Mouse (Mus musculus) forebrain, embryonic 10.5 days (tissue): ENCODE results near the gene Xpnpep1. TPM values are rescaled to one million over a fixed set of nuclear protein-coding genes. Genes with fewer than 3 reads are reported as not detected.

Experiments used
- DNase-seq: peaks from one replicate; pipeline ENCODE4 v3.0.0-alpha.2; 2017; ENCODE audit warnings: low spot score; ENCODE audit errors: extremely low spot score
- H3K27ac ChIP-seq: fragments of 300-500 bp; sonication (generic); 2 replicates; pipeline ENCODE4 v1.5.1; 2016; ENCODE audit warnings: mild to moderate bottlenecking
- H3K27me3 ChIP-seq: fragments of 300-500 bp; sonication (generic); 2 replicates; pipeline ENCODE4 v1.6.1; 2016; ENCODE audit warnings: mild to moderate bottlenecking; ENCODE audit not compliant: poor library complexity, severe bottlenecking
- H3K36me3 ChIP-seq: fragments of 300-500 bp; sonication (generic); replicated peaks from 2 replicates; pipeline ENCODE4 v1.6.1; 2016; ENCODE audit warnings: mild to moderate bottlenecking, moderate library complexity
- H3K4me1 ChIP-seq: fragments of 300-500 bp; sonication (generic); 2 replicates; pipeline ENCODE4 v1.6.1; 2016
- H3K4me3 ChIP-seq: fragments of 300-500 bp; sonication (generic); 2 replicates; pipeline ENCODE4 v1.5.1; 2016; ENCODE audit warnings: mild to moderate bottlenecking, moderate library complexity
- H3K9me3 ChIP-seq: fragments of 300-500 bp; sonication (generic); 2 replicates; pipeline ENCODE4 v1.6.1; 2016; ENCODE audit warnings: mild to moderate bottlenecking, moderate library complexity
- WGBS: fragments of 180-500 bp; shearing (Covaris S2); methylation state at CpG from one replicate; pipeline ENCODE4 v1.1.7; 2016; 5-methylcytosine and 5-hydroxymethylcytosine counted together
- polyA plus RNA-seq: library from polyadenylated mRNA; unstranded; fragments of >200 nt; fragmentation: Nextera tagmentation; extraction: Ambion mirVana; gene quantifications from 2 replicates; pipeline ENCODE4 v1.2.1, GENCODE M21; 2016

Xpnpep1 gene
- polyA plus RNA-seq, 1 experiment from 2014 or later: 156 TPM

DNA sequence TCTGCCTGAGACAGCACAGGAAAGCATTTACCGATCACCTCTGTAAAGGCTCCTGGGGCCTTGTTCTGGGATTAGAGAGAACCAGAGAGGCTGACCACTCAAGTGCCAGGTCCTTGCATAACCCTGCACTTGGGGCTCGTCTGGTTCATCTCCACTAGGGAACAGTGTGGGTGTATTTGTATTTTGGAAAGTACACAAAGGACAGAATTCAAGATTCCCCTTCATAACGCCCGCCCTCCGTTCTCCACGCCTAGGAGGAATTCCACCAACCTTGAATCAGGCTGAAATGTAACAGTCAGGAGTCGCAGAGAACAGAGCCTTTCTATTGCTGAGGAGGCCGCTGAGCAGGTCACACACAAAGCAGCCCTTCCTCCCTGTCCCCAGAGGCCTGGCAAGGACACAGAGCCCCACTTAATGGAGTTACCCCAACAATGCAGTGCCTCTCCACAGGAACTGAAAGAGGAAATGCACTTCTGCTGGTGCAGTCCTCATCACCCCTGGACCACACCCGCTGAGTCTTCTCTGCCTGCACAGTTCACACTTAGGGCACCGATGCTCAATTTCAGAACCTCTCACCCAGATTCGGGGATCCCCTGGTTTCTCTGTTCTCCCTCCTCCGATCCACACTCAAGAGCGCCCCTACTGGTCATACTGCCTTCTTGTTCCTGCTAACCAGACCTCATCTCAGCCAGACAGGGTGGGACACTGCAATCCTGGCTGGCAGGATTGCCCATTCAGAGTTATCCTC, 20.1 kb downstream of the Xpnpep1 start:
- Histone ChIP-seq H3K27me3 (no peaks in the 10 kb centered on the region), H3K9me3 (no peaks in the 10 kb centered on the region), H3K4me1 (peaks cover 15% of the 10 kb centered on the region), H3K4me3 (no peak overlapping the region), H3K27ac (no peak overlapping the region), H3K36me3 (peaks cover 63% of the 10 kb centered on the region)
- no peak for DNase-seq
- 75% methylated on average over 13 of the region's 13 CpGs for WGBS

DNA sequence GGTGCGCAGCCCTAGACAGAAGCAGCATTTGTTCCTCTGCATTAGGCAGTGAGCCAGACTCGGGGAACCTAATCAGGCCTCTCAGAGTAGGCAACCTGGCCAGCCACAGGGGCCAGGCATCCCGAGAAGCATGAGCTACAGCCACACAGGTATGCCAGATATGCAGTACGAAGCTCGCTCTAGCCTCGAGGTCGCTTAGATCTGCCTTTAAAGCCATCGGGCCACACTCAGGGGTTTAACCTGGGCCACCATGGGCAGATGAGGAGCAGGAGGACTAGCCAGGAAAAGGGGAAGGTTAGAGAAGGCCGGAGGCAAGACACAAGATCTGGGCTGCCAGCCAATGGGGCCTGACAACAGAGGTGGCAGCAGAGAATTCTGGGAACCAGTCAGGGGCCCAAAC, 22.1 kb downstream of the Xpnpep1 start:
- no peak for DNase-seq
- Histone ChIP-seq H3K27me3 (no peaks in the 10 kb centered on the region), H3K9me3 (no peaks in the 10 kb centered on the region), H3K27ac (peak overlapping the region; percentile 27; the same call in 1 of the 2 replicates), H3K4me3 (no peak overlapping the region), H3K4me1 (peaks cover 19% of the 10 kb centered on the region), H3K36me3 (peaks cover 59% of the 10 kb centered on the region)
- 92% methylated on average over 9 of the region's 9 CpGs for WGBS

DNA sequence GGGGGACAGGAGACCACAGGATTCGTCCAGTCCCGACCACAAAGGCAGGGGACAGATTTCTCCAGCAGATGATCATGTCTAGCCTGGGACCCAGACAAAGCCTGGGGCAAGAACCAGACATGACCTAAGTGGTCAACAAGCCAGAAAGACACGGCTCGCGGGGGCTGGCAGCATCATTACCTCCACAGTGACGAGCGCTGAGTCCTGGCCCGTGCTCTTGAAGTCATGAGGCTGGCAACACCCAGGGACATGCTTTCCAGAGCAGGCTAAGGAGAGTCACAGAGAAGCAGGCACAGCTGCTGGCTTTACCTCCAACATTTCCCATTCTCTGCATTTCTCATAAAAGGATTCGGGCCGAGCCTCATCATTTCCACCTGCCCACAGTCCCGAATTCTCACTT, 22.8 kb downstream of the Xpnpep1 start:
- Histone ChIP-seq H3K36me3 (peaks cover 59% of the 10 kb centered on the region), H3K4me3 (no peak overlapping the region), H3K27me3 (no peaks in the 10 kb centered on the region), H3K4me1 (peaks cover 19% of the 10 kb centered on the region), H3K27ac (no peak overlapping the region), H3K9me3 (no peaks in the 10 kb centered on the region)
- WGBS: 93% methylated on average over 11 of the region's 11 CpGs
- DNase-seq: no peak

DNA sequence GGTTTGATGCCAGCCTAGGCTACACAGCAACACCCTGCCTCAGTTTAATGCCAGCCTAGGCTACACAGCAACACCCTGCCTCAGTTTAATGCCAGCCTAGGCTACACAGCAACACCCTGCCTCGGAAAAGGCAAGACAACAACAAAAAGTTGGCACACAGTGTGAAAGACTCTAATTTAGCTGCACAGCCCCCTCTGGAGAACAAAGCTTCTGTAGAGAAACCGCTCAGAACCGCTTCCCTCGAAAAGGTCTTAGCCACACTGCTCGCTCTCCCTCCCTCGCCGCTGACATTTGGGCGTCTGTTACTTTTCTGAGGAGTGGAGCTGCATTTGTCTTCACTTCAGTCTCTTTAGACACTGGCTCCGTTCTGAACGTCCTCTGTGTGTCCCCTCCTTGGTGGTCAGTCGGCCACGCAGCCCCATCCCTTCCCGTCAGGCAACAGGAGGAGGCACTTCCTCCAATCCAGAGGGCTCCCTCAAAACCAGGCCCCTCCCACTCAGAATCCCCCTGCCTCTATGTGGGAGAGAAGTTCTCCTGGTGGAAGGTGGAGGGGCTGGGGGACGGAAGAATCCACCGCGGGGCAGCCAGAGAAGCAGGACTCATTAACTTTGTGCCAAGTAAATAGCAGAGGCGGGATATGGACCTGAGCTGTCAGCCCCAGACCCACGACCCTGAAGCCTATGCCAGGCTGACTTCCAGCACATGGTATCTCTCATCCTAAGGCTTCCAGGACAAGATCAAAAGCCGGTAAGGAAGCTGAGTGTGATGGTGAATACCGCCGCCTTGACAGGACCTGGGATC, 24.9 kb downstream of the Xpnpep1 start:
- Histone ChIP-seq H3K27me3 (no peaks in the 10 kb centered on the region), H3K9me3 (no peaks in the 10 kb centered on the region), H3K4me3 (no peak overlapping the region), H3K36me3 (peaks cover 72% of the 10 kb centered on the region), H3K27ac (peak overlapping the region; percentile 65), H3K4me1 (peaks cover 18% of the 10 kb centered on the region)
- no peak for DNase-seq
- WGBS: 71% methylated on average over 21 of the region's 21 CpGs

DNA sequence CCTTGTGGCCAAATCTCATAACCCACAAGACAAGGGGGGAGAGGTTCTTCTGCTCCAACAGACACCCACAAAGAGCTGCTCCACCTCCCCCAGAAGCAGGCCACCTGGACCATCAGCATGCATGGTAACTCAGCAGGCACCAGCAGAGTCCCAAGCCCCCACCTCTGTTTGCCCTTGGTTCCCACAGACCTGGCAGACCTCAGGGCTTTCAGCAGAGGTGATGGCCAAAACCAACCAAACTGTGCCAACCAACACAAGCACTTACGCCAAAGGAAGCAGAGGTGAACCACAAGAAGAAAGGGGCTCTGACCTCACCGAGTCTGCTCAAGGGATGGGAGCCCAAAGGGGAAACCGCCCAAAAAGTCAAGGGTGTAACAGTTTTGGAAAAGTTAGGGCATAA, 26.3 kb downstream of the Xpnpep1 start:
- no peak overlapping the region for H3K27ac ChIP-seq
- 90% methylated on average over 3 of the region's 3 CpGs for WGBS
- H3K36me3 ChIP-seq: peaks cover 78% of the 10 kb centered on the region
- no peak for DNase-seq
- H3K4me1 ChIP-seq: peaks cover 15% of the 10 kb centered on the region
- no peak overlapping the region for H3K4me3 ChIP-seq
- no peaks in the 10 kb centered on the region for H3K9me3 ChIP-seq
- no peaks in the 10 kb centered on the region for H3K27me3 ChIP-seq

DNA sequence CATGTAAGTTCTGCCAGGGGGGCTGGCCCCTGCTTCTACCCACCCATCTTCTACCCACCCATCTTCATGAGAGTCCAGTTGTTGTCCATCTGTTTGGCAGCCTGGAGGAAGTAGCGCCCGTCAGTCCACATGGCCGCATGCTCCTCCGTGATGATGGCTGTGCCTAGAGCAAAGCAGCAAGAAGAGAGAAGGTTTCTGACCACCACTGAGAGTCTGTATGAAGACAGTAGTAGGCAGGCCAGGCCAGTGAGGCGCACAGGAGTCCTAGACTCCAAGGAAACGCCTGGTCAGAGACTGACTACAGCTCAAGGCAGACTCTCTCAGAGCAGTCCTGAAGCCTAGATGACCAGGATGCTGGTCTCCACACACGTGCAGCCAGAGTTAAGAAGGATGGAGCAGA, 26.7 kb downstream of the Xpnpep1 start:
- Histone ChIP-seq H3K27me3 (no peaks in the 10 kb centered on the region), H3K27ac (no peak overlapping the region), H3K36me3 (peaks cover 78% of the 10 kb centered on the region), H3K9me3 (no peaks in the 10 kb centered on the region), H3K4me1 (peaks cover 19% of the 10 kb centered on the region), H3K4me3 (no peak overlapping the region)
- DNase-seq: no peak
- 92% methylated on average over 7 of the region's 7 CpGs for WGBS

DNA sequence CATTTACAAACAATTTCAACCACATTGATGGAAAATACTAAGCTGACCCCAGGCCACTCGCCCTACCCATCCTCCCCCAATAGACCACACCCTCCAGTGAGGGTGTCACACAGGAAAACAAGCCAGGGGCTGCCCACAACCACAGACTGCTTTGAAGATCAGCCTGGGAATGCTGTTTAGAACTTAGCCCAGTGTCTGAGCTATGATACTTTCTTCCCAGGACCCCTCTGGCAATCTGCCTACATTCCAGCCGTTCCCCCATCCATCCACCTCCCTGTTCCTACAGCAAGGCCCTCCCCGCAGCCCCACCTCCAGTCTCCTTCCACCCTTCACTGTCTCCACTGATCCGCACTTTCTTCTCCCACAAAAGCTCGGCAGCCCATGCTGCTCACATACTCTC, 29.1 kb downstream of the Xpnpep1 start:
- peaks cover 91% of the 10 kb centered on the region for H3K36me3 ChIP-seq
- DNase-seq: no peak
- H3K9me3 ChIP-seq: no peaks in the 10 kb centered on the region
- WGBS: 91% methylated on average over 5 of the region's 5 CpGs
- H3K4me3 ChIP-seq: no peak overlapping the region
- no peaks in the 10 kb centered on the region for H3K27me3 ChIP-seq
- 0 out of 2 replicates have a peak overlapping the region, but pooled peaks have one; percentile 35 for H3K27ac ChIP-seq
- H3K4me1 ChIP-seq: peaks cover 23% of the 10 kb centered on the region

DNA sequence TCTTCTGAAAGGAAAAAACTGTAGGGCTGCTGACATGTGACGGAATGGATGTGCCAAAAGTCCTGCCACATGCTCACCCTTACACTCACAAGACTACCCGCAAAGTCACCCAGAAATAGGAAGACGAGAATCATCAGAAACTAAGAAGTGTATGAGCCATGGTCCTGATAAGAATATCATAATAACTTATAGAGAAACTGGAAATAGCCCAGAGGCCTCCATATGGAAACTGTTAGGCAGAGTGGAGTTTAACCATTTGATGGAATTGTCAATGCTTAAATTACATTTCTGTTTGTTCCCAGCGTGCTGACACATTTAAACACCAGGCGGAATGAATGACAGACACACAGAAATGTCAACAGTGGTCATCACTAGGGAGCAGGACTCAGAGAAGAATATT, 31.1 kb downstream of the Xpnpep1 start:
- DNase-seq: no peak
- Histone ChIP-seq H3K4me1 (peaks cover 11% of the 10 kb centered on the region), H3K4me3 (no peak overlapping the region), H3K27ac (peak overlapping the region; percentile 45; the same call in 1 of the 2 replicates), H3K36me3 (peaks cover 97% of the 10 kb centered on the region), H3K27me3 (no peaks in the 10 kb centered on the region), H3K9me3 (no peaks in the 10 kb centered on the region)
- WGBS: 83% methylated on average over 5 of the region's 5 CpGs

DNA sequence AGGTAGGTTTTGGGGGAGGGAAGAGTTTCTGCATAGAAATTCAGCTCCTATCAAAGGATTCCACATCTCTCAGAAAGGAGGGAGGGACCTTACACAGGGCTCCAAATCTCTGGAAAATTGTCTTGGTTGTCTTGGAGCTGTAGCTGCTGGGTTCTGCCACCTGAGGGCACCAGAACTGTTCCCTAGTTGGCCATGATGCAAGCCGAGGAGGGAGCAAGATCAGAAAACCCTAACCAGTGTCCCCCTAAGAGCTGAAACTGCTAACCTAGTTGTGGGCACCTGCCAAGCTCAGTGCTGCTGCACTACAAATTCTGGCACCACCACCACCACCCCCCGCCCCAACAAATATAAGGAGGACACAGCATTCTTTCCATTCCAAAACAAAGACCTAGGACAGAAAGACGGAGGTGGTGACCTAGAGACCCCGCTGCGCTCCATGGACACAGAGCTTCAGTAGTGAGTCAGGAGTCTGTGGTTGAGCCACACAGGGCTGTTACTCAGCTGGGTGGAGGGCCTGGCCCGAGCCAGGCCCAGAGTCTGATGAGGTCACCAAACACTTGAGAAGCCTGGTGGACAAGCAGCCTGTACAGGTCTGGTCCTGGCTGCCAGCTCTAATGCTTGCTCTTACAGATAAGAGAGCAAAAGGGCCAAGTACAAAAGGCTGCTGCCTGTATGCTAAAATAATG, 31.9 kb downstream of the Xpnpep1 start:
- H3K4me1 ChIP-seq: peaks cover 11% of the 10 kb centered on the region
- WGBS: 63% methylated on average over 6 of the region's 6 CpGs
- no peak overlapping the region for H3K4me3 ChIP-seq
- peaks cover 97% of the 10 kb centered on the region for H3K36me3 ChIP-seq
- peak; percentile 43 for DNase-seq
- no peaks in the 10 kb centered on the region for H3K9me3 ChIP-seq
- H3K27me3 ChIP-seq: no peaks in the 10 kb centered on the region
- peak overlapping the region; percentile 45; the same call in 1 of the 2 replicates for H3K27ac ChIP-seq

DNA sequence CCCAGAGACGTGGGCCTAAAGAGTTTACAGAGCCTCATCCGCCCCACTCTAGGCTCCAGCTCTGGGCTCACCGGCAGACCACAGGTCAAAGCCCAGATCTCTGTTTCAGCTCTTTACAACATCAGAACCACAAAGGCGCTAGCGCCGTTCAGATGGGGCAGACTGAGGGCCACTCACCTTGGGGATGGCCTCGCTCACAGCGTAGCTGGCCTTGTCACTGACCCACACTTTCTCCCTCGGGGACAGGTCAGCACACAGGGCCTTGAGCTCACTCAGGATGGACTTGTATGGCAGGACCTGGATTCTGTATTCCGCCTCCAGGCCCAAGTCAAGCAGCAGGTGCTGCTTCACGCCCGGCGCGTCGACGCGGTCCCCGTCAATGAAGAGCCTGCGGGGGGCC, 34.0 kb downstream of the Xpnpep1 start:
- no peak for DNase-seq
- 97% methylated on average over 19 of the region's 19 CpGs for WGBS
- H3K36me3 ChIP-seq: peaks cover 97% of the 10 kb centered on the region
- no peaks in the 10 kb centered on the region for H3K27me3 ChIP-seq
- no peak overlapping the region for H3K27ac ChIP-seq
- H3K4me3 ChIP-seq: no peak overlapping the region
- H3K4me1 ChIP-seq: peaks cover 11% of the 10 kb centered on the region
- H3K9me3 ChIP-seq: no peaks in the 10 kb centered on the region

DNA sequence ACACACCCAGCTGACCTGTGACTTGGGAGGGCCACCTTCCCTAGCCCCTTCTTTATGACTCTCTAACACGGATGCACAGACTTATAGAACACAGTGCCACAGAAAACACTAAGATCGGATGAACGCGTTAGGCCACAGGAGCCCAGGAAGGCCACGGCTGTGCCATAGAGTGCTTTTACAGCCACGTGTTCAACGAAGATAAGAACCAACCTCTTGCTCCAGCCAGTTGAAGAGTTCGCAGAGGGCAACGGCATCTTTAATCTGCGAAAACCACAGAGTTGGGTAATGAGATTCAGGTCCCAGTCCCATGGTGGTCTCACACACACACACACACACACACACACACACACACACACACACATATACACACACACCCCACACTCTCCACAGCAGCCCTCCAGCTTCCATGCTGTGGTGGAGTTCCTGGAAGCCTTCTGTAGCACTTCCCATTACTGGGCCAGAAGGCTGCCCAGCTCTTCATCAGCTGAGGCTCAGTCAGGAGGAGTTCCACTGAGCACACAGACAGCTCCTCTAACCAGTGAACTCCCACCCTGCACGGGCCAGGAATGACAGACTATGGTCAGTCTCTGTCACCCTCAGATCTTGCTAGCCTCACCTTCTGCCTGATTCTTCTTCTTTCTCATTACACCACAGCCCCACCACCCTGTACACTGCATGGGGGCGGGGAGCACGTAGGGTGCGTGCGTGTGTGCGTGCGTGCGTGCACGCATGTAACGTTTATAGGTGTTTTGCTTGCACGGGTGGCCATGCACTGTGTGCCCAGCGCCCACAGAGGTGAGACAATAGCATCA, 36.3 kb downstream of the Xpnpep1 start:
- Histone ChIP-seq H3K36me3 (peaks cover 99% of the 10 kb centered on the region), H3K27me3 (no peaks in the 10 kb centered on the region), H3K4me1 (peaks cover 8% of the 10 kb centered on the region), H3K4me3 (no peak overlapping the region), H3K27ac (no peak overlapping the region), H3K9me3 (no peaks in the 10 kb centered on the region)
- WGBS: 95% methylated on average over 22 of the region's 22 CpGs
- no peak for DNase-seq
